Mouse (Mus musculus) cerebellum, postnatal 36 days (tissue): ENCODE measurements around the gene Hist1h1a.
"Not testable (repeated sequence)": the region's sequence is repeated elsewhere in the genome, so short reads cannot be mapped to it uniquely, and the experiment has no call there.

Experiments
- DNase-seq, 2 experiments: peaks; one replicate each; pipeline ENCODE4 v3.0.0; 2021 to 2022; ENCODE audit warnings: mixed read lengths in 2 of 2

The Hist1h1a gene

DNA sequence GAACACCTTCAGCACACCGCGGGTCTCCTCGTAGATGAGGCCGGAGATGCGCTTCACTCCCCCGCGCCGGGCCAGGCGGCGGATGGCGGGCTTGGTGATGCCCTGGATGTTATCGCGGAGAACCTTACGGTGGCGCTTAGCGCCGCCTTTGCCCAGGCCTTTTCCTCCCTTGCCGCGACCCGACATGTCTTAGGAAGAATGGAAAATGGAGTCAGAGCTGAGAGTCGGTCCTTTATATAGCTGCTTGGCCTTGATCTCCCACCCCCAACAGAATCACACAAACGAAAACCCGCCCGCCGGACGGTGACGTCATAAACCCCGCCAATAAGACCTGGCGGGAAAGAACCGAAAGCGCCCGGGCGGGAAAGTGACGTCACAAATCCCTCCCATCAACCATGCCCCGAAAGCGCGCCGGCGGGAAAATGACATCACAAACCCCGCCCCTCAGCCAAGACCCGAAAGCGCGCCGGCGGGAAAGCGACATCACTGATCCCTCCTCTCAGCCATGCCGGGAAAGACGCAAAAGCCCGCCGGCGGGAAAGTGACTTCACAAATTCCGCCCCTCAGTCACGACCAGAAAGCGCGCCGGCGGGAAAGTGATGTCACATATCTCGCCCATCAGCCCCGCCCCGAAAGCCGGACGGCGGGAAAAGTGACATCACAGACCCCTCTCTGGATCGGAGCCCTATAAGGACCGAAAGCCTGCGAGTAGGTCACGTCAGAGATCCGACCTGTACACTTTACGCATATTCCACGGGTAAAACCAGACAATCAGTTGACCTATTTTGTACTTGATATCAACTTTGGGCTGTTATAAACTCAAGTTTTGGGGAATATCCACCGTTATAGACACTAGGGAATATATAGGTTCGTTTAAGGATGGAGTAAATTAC, 2.2 kb upstream of the Hist1h1a start, which contains the start of gene Hist1h4a:
Gene Hist1h4a (minus strand): TSS at position 259 of the 893 bp plus-strand sequence.
- DNase-seq: peak; percentile 98 to 99

DNA sequence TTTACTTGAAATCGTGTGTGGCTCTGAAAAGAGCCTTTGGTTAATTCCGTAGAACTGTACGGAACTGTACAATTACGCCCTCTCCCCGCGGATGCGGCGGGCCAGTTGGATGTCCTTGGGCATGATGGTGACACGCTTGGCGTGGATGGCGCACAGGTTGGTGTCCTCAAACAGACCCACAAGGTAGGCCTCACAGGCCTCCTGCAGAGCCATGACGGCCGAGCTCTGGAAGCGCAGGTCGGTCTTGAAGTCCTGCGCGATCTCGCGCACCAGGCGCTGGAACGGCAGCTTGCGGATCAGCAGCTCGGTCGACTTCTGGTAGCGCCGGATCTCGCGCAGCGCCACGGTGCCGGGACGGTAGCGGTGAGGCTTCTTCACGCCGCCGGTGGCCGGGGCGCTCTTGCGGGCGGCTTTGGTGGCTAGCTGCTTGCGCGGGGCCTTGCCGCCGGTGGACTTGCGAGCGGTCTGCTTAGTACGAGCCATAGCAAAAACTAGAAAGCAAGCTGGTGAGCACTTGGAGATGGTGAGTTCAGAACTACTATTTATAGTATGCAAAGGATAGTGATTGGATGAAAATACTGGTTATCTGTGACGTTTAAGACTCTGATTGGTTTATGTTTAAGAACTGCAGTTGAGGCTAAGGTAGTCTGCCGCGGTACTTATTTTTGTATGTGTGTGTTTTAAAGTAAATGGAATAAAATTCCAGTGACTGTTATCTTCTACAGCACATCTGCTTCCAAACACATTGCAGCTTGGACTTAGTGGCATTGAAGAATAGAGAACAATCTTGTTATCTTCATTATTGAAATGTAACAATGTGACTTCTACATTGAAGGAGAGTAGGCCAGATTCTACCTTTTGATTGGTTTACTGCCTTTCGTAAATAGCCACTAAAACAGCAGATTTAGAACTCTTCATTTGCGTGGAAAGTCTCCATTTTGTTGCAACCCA, 1.3 kb upstream of the Hist1h1a start, which contains the start of gene Hist1h3a:
Gene Hist1h3a (minus strand): TSS at position 516 of the 951 bp plus-strand sequence.
- DNase-seq: peak; percentile 42 to 70

DNA sequence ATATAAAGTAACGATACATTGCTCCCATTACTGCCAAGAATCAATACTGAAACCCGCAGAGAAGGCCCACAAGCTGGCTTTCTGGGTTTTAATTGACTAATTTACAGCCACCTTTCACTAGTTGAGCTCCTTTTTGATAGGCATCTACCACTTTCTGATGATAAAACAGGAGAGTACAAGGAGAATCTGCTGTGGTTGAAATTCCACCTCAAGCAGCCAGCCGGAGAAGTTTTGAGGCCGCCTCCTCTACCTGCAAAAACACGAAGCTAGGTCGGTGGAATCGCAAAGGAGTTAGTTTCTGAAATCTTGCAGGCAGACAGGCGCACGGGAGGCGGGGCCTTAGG, 252 bp upstream of the Hist1h1a start:
- DNase-seq: no peak

DNA sequence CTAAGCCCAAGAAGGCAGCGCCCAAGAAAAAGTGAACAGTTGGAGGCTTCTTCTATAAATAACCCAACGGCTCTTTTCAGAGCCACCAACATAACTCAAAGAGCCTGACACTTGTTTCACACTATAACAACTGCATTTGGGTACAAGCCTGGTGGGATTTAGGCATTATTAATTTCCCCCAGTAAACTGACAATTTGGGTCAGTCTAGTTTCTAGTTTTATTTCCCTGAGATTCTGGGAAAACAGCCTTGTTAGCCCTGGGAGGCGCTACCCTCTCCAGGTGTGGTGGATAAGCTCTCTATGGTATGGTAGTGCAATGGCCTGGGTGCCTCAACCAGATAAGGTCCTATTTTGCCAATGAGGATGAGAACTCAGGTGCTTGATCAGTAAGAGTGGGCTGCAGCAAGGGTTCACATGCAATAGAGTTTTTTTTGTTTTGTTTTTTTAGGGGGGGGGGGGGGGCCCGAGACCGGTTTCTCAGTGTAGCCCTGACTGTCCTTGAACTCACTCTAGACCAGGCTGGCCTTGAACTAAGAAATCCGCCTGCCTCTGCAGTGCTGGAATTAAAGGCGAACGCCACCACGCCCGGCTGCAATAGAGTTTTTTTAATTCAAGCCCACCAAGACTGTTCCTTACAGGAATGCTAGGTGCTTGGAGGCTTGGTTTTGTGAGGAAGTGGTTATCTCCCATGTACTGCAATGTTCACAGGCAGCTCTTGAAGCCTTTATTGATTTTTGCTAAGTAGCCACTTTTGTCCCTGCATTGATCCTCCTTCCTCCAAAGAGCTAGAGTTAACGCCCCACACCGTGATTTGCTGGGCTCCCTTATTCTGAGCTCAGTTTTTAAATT, 1.1 kb downstream of the Hist1h1a start:
- no peak for DNase-seq

DNA sequence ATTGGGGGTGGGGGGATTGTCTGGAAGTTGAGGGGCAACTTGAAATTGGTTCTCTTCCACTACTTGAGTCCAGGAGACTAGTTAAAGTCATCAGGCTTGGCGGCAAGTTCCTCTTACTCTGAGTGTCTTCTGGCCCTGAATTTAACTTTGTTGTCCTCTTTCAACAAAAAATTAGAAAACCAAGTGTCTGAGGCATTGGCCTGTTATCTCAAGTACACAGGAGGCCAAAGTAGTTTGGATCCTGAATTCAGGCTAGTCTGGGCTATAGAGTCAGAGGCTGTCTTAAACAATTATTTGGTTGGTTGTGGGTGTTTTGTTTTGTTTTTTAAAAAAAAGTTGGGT, 1.7 kb downstream of the Hist1h1a start:
- no peak for DNase-seq

DNA sequence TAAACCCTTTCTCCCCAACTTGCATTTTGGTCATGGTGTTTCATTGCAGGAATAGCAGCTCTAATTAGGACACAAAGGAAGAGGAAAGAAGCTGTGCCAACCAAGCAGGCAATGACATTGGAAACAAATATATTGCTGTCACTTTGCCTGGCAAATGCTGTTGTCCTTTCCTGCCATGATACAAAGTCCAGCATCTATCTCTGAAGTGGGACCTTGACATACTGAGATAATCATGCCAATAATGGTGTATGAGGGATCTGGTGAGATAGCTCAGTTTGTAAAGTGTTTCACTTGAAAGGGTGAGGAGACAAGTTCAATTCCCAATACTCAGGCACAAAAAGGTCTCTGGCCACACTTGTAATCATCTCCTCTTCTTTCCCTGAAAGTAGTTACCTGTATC, 3.3 kb downstream of the Hist1h1a start:
- DNase-seq: no peak

DNA sequence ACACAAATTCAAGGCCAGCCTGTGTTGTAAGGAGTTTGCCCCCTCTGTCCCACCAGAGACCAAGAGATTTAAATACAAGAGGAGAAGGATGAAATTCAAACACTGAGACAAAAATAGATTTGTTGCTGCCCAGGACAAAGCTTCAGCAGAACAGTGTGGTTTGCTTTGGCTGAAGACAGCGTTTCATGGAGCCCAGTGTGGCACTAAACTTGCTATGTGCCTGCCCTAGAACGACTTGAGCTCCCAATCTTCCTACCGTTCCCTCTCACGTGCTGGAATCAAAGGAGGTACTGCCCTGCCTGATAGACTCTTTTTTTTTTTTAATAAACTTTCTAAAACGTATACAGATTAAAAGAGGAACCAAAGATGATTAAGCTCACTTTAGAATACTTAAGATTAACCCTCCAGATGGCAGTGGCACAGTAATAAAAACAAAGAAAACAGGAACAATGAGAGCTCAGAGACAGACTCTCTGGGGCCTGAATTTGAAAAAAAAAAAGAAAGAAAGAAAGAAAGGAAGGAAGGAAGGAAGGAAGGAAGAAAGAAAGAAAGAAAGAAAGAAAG, 5.5 kb downstream of the Hist1h1a start:
- no peak for DNase-seq

DNA sequence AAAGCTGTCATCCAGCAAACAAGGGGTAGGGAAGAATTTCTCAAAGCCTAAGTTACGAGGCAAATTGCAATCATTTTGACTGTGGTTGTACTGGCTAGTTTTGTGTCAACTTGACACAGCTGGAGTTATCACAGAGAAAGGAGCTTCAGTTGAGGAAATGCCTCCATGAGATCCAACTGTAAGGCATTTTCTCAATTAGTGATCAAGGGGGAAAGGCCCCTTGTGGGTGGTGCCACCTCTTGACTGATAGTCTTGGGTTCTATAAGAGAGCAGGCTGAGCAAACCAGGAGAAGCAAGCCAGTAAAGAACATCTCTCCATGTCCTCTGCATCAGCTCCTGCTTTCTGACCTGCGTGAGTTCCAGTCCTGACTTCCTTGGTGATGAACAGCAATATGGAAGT, 6.1 kb downstream of the Hist1h1a start, which contains the start of gene Trim38:
Gene Trim38 (plus strand): TSS at position 301 of the 400 bp plus-strand sequence.
- not testable (repeated sequence) for DNase-seq

DNA sequence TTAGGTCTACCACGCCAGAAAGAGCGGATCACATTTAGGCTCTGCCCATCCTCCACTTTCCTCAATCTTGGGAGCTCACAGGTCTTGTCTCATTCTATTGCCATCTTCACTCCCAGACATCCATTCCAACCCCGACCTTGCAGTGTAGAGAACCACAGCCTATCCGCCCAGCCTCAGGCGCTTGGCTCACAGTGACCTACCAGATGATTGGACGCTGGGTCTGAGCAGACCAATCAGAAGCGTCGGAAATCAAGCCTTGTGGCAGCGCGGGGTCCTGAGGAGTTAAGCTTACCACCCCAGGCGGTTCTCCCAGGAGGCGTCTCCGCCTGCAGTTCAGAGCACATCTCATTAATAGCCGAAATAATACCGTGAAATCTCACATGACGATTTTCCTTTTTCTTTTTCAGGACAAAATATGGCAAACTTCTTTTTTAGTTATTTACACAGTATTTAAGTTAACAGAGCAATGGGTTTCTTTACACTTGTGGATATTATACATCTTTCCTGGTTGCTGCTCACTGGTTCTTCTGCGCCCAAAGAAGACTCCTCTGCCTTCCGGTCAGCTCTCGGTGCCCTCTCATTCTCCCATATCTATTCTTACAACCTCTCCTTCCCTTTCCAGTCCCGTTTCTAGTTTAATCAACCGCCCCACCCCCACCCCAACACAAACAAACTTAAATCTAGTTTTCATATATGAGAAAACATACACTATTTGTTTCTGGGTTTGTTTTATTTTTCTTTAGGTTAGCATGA, 9.3 kb downstream of the Hist1h1a start:
- DNase-seq: peak in 1 of 2 experiments; percentile 11

DNA sequence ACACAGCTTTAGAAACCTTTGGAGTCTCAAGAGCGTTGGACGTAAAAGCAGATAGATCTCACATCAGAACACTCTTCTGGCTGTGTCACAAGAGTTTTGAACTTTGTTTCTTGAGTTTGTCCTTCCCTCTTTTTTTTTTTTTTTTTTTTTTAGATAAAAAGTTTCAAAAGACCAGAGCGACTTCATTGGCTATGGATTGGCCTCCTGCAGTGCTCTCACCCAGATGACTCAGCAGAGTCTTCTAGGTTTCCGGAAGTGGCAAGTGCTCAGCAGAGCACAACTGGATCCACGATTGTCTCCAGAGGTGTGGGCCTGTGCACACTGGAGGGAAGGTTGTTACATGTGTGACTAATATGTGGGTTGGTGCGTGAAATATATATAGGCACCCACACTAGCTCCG, 14.9 kb downstream of the Hist1h1a start:
- DNase-seq: no peak

DNA sequence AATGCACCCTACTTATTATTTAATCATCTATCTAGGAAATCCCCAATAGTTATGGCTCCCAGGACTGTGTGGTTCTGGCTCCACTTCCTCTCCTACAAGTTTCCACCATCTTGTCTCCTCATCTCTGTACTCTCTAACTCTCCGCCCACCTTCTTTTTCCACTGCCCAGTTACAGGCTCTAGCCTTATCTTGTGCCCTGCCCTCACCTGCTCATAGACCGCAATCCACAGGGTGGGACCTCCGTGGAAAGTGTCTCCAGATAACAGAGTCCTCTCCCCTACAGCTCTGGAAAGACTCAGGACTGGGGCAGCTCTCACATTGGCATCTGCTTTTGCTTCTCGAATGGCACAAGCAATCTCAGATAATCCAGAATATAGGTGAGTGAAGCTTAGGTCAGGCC, 15.6 kb downstream of the Hist1h1a start:
- DNase-seq: no peak

DNA sequence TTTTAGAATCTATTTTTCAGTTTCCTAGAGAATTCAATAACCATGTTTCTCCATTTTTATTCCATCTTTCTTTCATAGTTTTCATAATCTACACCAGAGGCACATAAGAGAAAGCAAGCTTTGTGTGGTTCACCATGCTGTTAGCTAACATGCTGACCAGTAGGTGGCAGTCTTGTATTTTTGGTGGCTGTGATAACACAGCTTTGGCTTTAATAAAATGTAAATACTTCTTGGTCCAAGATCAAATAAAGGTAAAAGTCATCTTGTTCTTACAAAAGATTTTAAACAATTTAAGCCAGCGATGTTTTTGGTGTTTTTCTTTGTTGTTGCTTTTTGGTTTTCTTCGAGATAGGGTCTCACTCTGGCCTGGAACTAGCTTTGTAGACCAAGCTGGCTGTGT, 29.1 kb downstream of the Hist1h1a start:
- DNase-seq: peak; percentile 17 to 41

DNA sequence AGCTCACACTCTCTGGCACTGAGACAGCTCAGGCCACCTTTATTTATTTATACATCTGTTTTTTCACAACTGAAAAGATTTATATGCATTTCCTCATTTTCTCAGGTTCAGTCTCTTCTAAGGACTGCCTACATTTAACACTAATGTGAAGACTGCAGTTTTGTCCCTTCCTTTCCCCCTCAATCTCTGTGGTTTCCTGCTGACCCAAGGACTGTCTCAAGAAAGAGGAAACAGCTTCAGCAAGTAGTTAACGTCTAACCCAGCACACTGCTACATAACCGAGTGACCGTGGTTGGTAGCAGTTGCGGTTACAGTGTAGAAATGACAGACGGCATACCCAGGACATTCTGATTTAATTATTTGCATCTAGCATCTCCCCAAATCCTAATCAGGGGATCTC, 35.9 kb downstream of the Hist1h1a start:
- DNase-seq: no peak

DNA sequence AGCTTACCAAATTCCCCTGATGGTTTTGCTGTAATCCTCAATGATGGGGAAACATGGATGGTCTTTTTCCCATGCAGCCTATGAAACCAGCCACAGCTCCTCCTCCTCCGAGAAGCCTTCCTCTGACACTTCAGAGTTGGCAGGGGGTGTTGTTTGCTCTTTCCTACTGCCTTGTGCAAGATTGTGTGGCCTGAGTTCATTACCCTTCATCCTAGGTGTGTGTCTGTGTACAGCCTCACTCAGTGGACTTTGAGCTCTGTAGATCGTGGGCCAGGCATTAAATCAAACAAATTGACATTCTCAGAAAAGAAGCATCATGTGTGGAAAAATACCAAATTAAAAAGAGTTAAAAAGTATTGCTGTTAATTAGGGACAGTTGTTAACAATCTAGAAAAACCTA, 41.1 kb downstream of the Hist1h1a start:
- no peak for DNase-seq

DNA sequence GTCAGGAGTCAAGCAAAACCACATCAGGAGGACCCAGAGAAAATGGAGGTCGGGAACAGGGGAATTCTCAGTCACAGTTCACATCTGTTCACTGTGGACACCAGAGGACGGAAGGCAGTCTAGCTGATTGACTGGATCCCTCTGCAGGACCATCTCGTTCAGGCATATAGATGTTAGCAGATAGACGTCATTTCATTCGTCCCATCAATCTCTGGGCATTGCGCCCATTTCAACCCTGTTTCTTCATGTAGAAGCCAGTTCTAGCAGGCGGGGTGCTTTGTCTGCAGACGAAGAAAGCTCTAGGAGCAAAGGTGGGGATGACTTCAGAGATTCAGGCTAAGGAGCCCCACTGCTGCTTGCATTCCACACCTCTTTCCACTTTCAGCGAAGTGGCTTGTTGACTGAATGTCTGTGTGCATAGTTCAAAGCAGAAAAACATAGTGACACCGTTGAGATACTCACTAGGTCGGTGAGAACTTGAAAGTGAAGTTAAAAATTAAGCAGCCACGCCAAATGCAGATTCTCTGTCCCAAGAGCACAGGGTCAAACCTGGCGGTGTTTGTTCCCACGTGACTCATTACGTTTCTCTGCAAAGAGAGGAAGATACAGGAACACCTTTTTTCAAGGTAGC, 43.1 kb downstream of the Hist1h1a start, which contains the start of gene Slc17a2:
Gene Slc17a2 (plus strand): TSS at position 572 of the 631 bp plus-strand sequence.
- DNase-seq: no peak
